Mouse (Mus musculus) liver, embryonic 11.5 days (tissue): Measurements from ENCODE around the gene Sh2d6. TPM values are rescaled to one million over a fixed set of nuclear protein-coding genes. Genes with fewer than 3 reads are reported as not detected.
"Not testable (repeated sequence)": the region's sequence is repeated elsewhere in the genome, so short reads cannot be mapped to it uniquely, and the experiment has no call there.

Experiments used
- ATAC-seq: fragments of 200-750 bp; cut with Nextera tagmentation; replicated peaks from 2 replicates; pipeline ENCODE4 v1.8.0; 2017; ENCODE audit warnings: moderate number of reproducible peaks, mild to moderate bottlenecking, moderate TSS enrichment, moderate library complexity; ENCODE audit not compliant: low FRiP score
- DNase-seq: peaks from one replicate; pipeline ENCODE4 v3.0.0-alpha.2; 2017; ENCODE audit warnings: low spot score
- H3K27ac ChIP-seq: fragments of 300-500 bp; sonication (generic); 2 replicates; pipeline ENCODE4 v1.5.1; 2014; ENCODE audit warnings: mild to moderate bottlenecking, low read depth, low read length, control low read depth
- H3K27me3 ChIP-seq: fragments of 300-500 bp; sonication (generic); replicated peaks from 2 replicates; pipeline ENCODE4 v1.6.1; 2014; ENCODE audit warnings: low read length, mixed read lengths; ENCODE audit not compliant: control insufficient read depth, insufficient read depth
- H3K36me3 ChIP-seq: fragments of 300-500 bp; sonication (generic); 2 replicates; pipeline ENCODE4 v1.6.1; 2014; ENCODE audit warnings: mild to moderate bottlenecking, low read length, moderate library complexity, mixed read lengths; ENCODE audit not compliant: control insufficient read depth, insufficient read depth
- H3K4me1 ChIP-seq: fragments of 300-500 bp; sonication (generic); replicated peaks from 2 replicates; pipeline ENCODE4 v1.6.1; 2014; ENCODE audit warnings: low read length, mixed read lengths; ENCODE audit not compliant: control insufficient read depth, insufficient read depth
- H3K4me2 ChIP-seq: fragments of 300-500 bp; sonication (generic); 2 replicates; pipeline ENCODE4 v1.6.1; 2014; ENCODE audit warnings: mild to moderate bottlenecking, control low read depth, moderate library complexity
- H3K4me3 ChIP-seq: fragments of 300-500 bp; sonication (generic); 2 replicates; pipeline ENCODE4 v1.5.1; 2014; ENCODE audit warnings: low read depth, low read length, control low read depth
- H3K9ac ChIP-seq: fragments of 300-500 bp; sonication (generic); 2 replicates; pipeline ENCODE4 v1.6.1; 2014; ENCODE audit warnings: low read depth, low read length, control low read depth
- H3K9me3 ChIP-seq: fragments of 300-500 bp; sonication (generic); 2 replicates; pipeline ENCODE4 v1.6.1; 2016; ENCODE audit warnings: low read length, inconsistent platforms, mixed read lengths; ENCODE audit not compliant: control insufficient read depth
- WGBS: fragments of 180-500 bp; shearing (Covaris S2); extraction: QIAGEN DNeasy Blood & Tissue Kit; methylation state at CpG from one replicate; pipeline ENCODE4 v1.1.7; 2014; 5-methylcytosine and 5-hydroxymethylcytosine counted together
- polyA plus RNA-seq: library from polyadenylated mRNA; unstranded; fragments of >200 nt; fragmentation: Nextera tagmentation; extraction: Ambion mirVana; gene quantifications from 2 replicates; pipeline ENCODE4 v1.2.1, GENCODE M21; 2014

Sh2d6 gene
- polyA plus RNA-seq, 1 experiment from 2014 or later = not detected

DNA sequence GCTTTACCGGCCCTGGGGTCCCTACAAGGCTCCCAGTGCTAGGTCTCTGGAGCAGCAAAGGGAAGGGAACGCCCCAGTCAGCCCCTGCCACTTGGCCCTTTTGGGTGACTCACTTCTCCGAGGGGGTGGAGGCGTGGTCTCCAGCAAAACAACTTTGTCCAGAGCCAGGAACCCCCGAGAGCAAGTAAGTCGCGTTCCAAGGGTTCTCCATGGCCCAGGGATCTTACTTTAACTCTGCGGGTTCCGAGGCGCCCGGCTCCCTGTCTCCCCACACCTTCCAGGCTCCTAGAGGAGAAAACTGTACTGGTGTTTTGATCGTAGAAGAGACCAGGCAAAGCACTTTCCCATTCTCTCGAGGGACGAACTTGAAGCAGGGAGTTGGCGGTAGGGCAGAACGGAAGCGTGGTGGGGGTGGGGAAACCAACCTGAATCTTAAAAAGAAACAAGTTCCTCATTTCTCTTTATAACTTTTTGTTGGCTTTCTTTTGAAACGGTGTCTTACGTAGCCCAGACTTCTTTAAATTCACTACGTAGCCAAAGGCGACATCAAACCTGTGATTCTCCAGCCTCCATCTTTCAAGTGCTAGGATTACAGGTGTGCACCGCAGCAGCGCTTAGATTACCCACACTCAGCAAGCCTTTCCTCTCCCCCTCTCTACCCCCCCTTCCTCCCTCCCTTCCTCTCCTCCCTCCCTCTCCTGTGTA, 22.9 kb upstream of the Sh2d6 start, which contains the start of gene Capg:
Gene Capg, plus strand, starts transcription at position 109 of the 705 bp plus-strand sequence.
- Histone ChIP-seq H3K9ac (peak within 1 kb of the TSS; percentile 69), H3K36me3 (no peaks in the 10 kb centered on the region), H3K4me1 (peaks cover 11% of the 10 kb centered on the region), H3K4me2 (peak within 1 kb of the TSS; percentile 81), H3K27ac (peak within 1 kb of the TSS; percentile 46; the same call in 1 of the 2 replicates), H3K4me3 (peak within 1 kb of the TSS; percentile 48), H3K9me3 (no peaks in the 10 kb centered on the region), H3K27me3 (no peaks in the 10 kb centered on the region)
- ATAC-seq (peak; percentile 49; the same call in 1 of the 2 replicates), DNase-seq (peak; percentile 65)
- WGBS = 4% methylated on average over 23 of the region's 23 CpGs

DNA sequence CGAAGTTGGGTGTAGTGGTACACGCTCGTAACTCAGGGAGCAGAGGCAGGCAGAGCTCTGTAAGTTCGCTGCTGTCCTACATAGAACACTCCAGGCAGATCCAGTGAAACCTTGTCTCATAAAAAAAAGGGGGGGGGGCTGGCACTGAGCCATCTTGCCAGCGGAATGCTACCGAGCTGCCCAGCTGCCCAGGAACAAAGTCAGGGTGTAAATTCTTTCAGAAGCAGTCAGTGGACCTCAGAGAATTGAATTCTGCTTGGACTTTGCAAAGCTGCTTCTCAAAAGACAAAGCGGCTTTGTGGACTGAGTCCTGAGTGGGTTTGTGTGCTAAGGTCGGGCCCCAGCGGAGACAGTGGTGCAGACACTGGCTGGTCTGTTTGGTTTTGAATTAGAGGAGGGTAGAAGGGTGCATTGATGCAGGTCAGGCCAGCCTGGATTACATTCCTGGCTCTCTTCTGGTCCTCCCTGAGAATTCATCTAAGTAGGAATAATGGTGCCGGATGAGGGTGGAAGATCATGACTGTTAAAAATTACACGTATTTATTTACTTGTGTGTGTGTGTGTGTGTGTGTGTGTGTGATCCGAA, 21.9 kb upstream of the Sh2d6 start:
- Histone ChIP-seq H3K9ac (no peak overlapping the region), H3K4me2 (no peak overlapping the region), H3K27ac (no peak overlapping the region), H3K27me3 (no peaks in the 10 kb centered on the region), H3K36me3 (no peaks in the 10 kb centered on the region), H3K4me1 (peaks cover 6% of the 10 kb centered on the region), H3K9me3 (no peaks in the 10 kb centered on the region), H3K4me3 (no peak overlapping the region)
- ATAC-seq = no peak
- WGBS = 87% methylated on average over 12 of the region's 12 CpGs
- no peak for DNase-seq

DNA sequence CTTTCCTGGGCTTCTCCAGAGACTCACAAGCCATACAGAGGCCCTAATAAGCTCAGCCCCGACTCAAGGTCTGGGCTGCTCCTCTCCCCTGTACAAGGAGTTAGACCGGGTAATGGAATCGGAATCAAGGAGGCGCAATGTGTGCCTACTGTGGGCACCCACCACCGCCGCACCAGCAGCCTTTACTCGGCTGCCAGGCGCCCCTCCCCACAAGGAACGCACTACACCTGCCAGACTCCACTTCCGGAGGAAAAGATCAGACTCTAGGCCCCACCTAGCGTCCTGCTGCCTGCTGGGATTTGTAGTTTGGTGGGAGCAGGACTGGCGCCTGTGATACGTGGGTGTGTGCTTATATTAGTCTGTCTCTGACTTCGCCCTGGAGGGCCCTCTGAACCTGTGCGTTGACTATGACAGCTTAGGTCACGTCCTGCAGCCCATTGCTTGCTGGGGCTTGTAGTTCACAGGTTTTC, 17.1 kb upstream of the Sh2d6 start:
- Histone ChIP-seq H3K4me3 (peak overlapping the region; percentile 63), H3K9me3 (no peaks in the 10 kb centered on the region), H3K36me3 (no peaks in the 10 kb centered on the region), H3K4me2 (peak overlapping the region; percentile 81), H3K4me1 (peaks cover 6% of the 10 kb centered on the region; the same call in 1 of the 2 replicates), H3K27ac (peak overlapping the region; percentile 14; the same call in 1 of the 2 replicates), H3K27me3 (no peaks in the 10 kb centered on the region), H3K9ac (peak overlapping the region; percentile 77)
- WGBS = 5% methylated on average over 16 of the region's 16 CpGs
- peak; percentile 98 for ATAC-seq
- DNase-seq = peak; percentile 77

DNA sequence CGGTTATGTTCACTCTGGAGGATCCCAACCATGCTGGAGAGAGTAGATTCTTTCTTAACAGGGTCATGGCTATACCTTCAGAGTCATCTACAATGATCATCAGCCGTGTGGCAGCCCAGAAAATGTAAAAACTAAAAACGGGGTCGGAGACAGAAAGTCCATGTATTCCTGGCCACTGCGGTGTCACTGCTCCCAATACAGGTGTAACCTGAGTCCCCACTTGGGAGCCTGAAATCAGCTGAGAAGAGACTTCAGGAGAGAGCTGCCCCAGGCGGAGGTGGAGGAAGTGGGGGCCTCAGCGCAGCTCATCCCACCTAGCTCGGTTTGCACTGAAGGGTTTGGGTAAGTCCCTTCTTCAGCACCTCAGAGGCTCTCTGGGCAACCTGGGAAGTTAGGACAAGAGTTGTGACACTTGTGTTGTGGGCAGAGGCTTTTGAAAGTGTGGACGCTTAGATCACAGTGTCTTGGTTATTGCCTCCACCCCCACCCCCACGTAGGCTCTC, 16.5 kb upstream of the Sh2d6 start:
- no peak for ATAC-seq
- Histone ChIP-seq H3K9me3 (no peaks in the 10 kb centered on the region), H3K36me3 (no peaks in the 10 kb centered on the region), H3K4me1 (peaks cover 6% of the 10 kb centered on the region; the same call in 1 of the 2 replicates), H3K4me2 (peak overlapping the region; percentile 81), H3K4me3 (peak overlapping the region; percentile 63), H3K27me3 (no peaks in the 10 kb centered on the region), H3K27ac (no peak overlapping the region; the same call in 1 of the 2 replicates), H3K9ac (peak overlapping the region; percentile 77)
- WGBS = 47% methylated on average over 10 of the region's 10 CpGs
- no peak for DNase-seq

DNA sequence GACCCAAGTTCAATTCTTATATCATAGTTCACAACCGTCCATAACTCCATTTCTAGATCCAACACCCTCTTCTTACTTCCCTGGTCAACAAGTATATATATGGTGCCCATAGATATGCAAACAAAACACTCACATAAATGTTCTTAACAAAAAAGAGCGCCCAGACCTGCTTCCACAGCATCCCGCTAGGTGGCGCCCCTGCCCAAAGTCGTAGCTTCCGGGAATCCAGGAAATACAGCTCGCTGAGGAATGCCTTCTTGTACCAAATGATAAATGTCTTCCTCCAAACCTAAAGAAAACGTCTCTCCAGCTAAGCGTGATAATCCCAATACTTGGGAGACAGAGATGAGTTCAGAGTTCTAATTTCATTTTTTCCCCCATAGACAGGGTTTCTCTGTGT, 13.7 kb upstream of the Sh2d6 start:
- WGBS = 3% methylated on average over 9 of the region's 9 CpGs
- Histone ChIP-seq H3K27ac (no peak overlapping the region), H3K9me3 (no peaks in the 10 kb centered on the region), H3K9ac (no peak overlapping the region), H3K36me3 (no peaks in the 10 kb centered on the region), H3K4me2 (peak overlapping the region; percentile 48), H3K4me1 (peaks cover 6% of the 10 kb centered on the region; the same call in 1 of the 2 replicates), H3K27me3 (no peaks in the 10 kb centered on the region), H3K4me3 (no peak overlapping the region; the same call in 1 of the 2 replicates)
- ATAC-seq (no peak), DNase-seq (peak; percentile 83)

DNA sequence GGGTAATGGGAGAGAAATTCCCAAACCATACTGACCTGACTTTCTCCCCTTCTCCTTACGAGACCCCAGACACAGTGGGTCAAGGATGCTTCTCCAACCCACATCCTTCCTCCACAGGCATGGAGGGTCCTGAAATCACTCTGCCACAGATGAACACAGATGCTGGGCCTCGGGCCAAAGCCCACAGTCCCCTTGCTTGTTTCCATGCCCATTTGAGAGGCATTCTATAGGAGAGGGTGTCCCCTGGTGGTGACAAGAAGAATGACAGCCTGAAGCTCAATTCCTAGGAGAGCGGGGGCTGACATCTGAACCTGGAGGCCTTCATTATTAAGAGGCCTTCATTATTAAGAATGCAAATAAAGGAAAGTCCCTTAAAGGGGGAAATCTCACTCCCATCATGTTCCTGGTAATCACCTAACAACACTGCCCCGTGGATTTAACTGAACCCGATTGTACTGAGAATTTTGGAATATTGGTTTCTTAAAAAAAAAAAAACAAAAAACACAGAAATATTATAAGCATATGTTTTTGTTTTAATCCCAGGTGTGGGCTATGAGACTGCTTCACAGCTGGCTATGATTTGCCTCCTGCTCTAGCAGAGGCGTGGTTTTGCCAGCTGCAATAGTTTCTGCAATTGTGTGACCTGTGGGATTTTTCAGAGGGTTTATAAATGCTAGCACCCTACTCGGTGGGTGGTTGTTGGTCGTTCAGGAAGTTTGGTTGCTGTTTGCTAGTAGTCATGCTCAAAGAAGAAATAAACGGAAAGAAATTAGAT, 12.7 kb upstream of the Sh2d6 start:
- H3K9ac ChIP-seq = no peak overlapping the region
- no peak for ATAC-seq
- no peaks in the 10 kb centered on the region for H3K9me3 ChIP-seq
- H3K27ac ChIP-seq = no peak overlapping the region
- H3K4me2 ChIP-seq = no peak overlapping the region
- peaks cover 6% of the 10 kb centered on the region; the same call in 1 of the 2 replicates for H3K4me1 ChIP-seq
- H3K27me3 ChIP-seq = no peaks in the 10 kb centered on the region
- H3K4me3 ChIP-seq = no peak overlapping the region
- no peaks in the 10 kb centered on the region for H3K36me3 ChIP-seq
- peak; percentile 56 for DNase-seq
- WGBS = 44% methylated on average over 9 of the region's 9 CpGs

DNA sequence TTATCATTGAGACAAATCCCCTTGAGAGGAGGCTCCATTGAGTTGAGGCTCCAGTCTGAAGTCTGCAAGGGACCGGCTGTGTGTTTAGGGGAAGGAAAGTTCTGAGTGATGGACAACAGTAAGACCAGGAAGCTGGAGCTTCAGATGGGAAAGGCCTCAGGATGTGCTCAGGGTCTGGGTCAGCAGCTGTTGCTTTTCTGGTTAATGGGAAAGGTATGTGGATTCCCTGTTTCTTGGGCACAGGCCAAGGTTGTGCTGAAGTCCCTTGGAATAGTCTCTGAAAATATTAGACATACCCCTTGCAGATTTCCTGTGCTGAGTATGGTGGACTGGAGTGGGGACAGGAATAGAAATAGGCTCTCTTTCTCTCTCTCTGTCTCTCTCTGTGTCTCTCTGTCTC, 12.0 kb upstream of the Sh2d6 start:
- 54% methylated on average over 1 of the region's 1 CpGs for WGBS
- H3K4me1 ChIP-seq, H3K27me3 ChIP-seq, H3K4me2 ChIP-seq, DNase-seq, H3K4me3 ChIP-seq, H3K9me3 ChIP-seq, ATAC-seq, H3K36me3 ChIP-seq, H3K27ac ChIP-seq, H3K9ac ChIP-seq: not testable (repeated sequence)

DNA sequence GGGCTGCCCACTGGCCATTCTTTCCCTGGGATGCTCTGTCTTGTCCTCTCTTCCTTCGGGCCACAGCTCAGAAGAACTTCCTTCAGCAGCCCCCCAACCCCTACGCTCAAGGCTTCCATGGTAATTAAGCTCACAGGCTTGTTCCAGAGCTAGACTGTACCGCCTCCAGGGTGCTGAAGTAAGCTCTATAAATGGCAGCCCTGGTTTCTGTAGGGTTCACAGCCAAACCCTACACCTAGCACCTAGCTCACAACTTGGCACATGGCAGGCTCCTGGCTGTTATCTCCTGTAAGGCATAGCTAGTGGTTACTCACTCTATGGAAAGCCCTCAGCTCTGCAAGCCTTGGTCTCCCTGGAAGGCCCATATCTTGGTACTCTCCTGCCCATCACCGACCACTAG, 11.1 kb upstream of the Sh2d6 start:
- no peaks in the 10 kb centered on the region for H3K27me3 ChIP-seq
- DNase-seq (no peak), ATAC-seq (no peak)
- no peaks in the 10 kb centered on the region for H3K36me3 ChIP-seq
- H3K9ac ChIP-seq = no peak overlapping the region
- no peak overlapping the region; the same call in 1 of the 2 replicates for H3K27ac ChIP-seq
- 0 out of 2 replicates have a peak, but pooled peaks cover 3% of the 10 kb centered on the region for H3K4me1 ChIP-seq
- no peaks in the 10 kb centered on the region for H3K9me3 ChIP-seq
- WGBS = 80% methylated on average over 4 of the region's 4 CpGs
- no peak overlapping the region for H3K4me3 ChIP-seq
- H3K4me2 ChIP-seq = no peak overlapping the region
